Mouse (Mus musculus) right cerebral cortex, postnatal 4 days (tissue): Measurements from ENCODE around the gene Foxn3.

Experiments used
- DNase-seq: peaks from one replicate; pipeline ENCODE4 v3.0.0-alpha.2; 2022

The Foxn3 gene

DNA sequence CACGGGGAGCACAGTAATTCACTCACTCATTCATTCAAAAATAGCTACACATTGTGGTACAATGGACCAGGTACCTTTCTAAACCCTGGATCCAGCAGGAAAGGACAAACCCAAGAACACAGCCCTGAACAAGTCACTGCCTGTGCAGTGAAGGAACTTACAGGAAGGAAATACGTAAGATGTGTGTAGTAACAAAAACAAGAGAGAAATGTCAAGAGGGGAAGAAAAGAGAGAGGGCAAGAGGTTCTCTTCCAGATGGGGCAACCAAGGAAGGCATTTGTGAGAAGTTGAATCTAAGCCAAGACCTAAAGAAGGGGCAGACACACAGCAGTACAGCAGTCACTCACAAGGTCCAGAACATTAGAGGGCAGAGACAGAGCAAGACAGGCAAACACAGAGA is 243.5 kb downstream of the Foxn3 start:
- DNase-seq: no peak

DNA sequence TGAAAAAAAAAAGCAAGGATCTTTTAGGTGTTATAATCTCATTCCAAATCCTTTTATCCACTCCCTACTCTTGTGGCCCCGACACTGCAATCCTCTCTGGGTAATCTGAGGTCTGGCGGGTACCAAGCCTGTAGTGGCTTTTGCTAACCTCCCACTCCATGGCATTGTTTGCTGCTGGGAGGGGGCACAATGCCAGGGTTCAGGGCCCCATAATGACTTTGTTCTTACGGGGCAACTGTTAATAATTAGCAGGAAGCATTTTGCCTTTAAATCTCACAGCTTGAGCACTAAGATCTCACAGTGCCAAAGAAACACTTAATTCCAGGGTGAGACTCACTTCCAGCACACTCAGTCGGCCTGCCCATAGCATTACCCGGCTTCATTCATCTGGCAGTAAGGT is 244.2 kb downstream of the Foxn3 start:
- no peak for DNase-seq

GRCm38 (mm10) chr12:99315931-99316330 is 247.5 kb downstream of the Foxn3 start:
- no peak for DNase-seq

- DNase-seq: no peak
Observed at GRCm38 (mm10) chr12:99314817-99315216, 248.6 kb downstream of the Foxn3 start.

DNA sequence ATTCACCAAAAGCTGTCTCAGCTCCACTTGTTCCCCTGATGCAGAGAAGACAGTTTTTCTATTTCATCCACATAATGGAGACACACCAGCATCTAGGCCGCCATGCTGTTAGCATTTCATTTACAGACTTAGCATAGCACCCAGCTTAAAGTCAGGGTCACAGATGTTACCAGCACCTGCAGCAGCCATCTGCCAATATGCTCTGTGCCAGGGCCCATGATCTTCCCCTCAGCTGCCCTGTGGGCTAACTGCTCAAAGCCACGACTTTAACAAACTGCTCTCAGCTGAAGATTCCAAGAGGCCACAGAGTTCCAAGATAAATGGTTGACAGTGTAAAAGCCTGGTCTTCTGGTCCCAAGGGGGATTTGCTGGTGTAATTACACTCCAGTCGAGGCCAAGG is 252.1 kb downstream of the Foxn3 start:
- DNase-seq: no peak

GRCm38 (mm10) chr12:99309937-99310336 is 253.4 kb downstream of the Foxn3 start:
- DNase-seq: no peak

DNA sequence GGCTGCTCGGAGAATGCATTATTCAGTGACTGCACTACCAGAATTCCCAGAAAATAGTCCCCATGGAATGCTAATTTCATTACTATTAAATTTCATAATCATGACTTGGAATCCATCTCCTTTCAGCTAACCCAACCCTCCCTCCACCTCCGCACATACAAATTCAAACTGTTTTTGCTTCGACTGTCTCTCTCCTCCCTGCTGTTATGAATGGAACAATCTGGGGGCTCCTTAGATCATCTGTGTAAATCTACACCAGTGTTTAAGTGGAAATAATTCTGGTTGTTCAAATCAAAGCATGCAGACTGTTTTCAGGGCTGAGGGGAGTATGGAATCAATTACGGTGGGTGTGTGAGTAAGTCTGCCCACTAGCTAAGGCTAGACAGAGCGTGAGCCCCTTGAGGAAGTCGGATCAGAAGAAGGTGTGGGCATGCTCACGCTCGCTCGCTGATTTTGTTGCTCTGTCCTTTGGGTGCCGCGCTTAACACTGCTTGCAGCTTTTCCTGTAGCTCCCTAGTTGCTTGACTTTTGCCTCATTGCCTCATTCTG is 254.8 kb downstream of the Foxn3 start:
- DNase-seq: no peak

- DNase-seq: no peak
Observed at GRCm38 (mm10) chr12:99306536-99307204, 256.7 kb downstream of the Foxn3 start.

DNA sequence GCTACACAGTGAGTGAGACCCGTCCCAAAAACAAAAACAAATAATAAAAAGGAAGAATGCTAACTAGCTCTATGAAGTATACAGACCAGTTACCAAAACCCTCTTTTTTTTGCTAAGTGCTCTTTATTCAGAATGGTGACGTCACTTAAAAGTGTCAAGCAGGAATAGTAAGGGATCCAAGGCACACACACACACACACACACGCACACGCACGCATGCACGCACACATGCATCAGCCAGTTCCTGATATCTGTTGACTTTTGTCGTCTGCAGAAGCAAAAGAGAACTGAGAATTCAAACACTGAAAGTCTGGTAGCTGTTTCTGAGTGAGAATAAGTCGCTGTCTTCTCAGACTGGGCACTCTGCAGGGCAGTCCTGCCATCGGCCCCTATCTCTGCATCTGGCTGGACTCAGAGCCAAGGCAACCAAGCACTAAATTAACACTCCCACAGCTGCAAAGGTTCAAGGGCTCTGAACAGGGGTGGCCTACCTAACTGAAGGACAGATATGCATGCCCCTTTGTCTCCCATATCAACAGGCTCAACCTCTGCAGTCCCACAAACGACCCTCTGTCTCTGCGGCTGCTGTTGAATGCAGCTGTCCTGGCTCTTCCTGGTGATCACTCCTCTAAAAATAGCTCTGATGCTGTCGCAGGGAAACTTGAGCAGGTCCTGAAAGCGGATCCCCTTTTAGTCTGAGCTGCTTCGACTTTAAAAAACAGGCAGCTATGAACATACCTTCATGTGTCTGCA is 257.4 kb downstream of the Foxn3 start:
- DNase-seq: no peak

DNA sequence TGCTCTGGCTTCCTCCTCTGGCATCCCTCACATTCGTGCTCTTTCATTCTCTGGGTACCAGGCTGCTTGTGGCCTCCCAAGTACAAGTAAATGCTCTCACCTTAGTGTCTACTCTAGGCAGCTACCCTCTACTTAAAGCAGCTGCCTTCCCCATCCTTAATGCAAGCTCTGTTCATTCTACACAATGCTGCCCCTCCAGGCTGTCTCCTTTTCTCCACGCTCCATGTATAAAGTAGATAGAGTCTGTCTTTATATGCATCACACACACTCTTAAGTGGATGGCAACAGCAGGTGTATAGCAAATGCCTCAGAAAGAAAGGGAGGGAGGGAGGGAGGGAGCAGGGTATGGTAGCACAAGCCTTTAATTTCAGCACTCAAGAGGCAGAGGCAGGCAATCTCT is 258.1 kb downstream of the Foxn3 start:
- no peak for DNase-seq

- DNase-seq: no peak
Observed at GRCm38 (mm10) chr12:99304056-99304455, 259.3 kb downstream of the Foxn3 start.

- no peak for DNase-seq
Observed at GRCm38 (mm10) chr12:99303581-99303980, 259.8 kb downstream of the Foxn3 start.

DNA sequence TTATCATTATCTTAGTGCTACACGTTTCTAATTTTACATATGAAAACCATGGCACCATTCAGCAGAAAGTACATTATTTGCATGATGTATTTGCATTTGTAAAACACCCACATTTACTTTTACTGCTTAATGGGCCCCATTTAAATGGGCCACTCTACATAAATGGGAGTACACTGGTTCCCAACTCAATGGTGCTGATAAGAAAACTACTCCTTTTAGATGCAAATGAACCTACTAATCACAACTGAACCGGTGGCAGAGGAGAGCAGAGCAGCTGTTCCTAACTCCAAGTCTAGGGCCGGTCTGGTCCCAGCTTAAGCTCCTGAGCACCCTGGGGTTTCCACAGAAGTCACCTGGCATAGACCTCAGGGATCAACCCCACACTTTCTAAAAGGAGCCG is 263.5 kb downstream of the Foxn3 start:
- no peak for DNase-seq

DNA sequence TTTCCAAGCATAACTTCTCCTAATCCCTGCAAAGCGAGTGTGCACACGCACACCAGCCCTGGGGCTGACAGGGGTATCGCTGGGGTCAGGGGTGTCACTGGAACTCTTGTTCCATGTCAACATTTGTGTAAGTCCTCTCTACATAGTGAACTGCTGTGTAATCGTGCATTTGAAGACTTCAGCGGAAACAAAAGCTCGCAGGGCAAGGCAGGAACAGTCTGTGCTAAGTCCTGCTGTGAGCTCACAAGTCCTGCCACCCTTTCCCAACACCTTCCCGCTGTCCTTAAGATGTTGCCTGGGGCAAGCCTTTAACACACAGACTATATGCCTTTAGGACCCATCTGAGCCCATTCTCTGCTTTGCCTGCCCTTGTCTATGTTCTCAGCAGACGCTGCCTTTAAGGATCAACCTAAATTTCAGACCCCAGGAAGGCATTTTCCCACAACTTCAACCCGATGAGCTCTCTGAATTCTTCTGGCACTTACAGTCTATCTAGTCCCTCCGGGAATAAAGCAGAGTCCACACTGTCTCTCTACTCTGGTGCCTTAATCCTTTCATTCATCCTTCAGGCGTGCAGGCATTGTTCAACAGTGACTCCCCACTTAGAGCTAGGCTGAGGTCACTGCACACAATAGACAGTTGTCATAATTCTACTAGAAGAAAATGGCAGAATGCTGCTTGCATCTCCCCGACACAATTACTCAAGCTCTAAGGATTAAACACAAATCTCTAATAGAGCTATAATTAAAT is 264.4 kb downstream of the Foxn3 start:
- no peak for DNase-seq

- no peak for DNase-seq
Observed at GRCm38 (mm10) chr12:99298242-99298641, 265.1 kb downstream of the Foxn3 start.

DNA sequence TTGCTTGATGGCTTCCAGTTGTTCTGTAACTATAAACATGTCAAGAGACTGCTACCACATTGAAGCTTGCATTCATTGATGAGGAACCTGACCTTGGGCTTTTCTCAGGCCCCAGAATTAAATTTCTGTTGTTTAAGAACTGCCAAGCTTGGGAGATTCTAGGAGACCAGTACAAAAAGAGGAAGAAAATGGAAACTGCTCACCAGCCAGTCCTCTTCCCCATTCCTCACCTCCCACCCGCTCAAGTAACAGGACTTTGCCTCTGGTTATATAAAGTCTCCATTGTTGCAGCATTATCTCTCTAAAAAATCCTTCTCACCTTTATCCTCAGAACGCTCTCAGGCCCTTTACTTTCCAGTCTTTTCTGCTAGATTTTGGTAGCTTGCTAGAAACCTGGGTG is 265.6 kb downstream of the Foxn3 start:
- no peak for DNase-seq

GRCm38 (mm10) chr12:99293532-99293931 is 269.9 kb downstream of the Foxn3 start:
- DNase-seq: no peak

DNA sequence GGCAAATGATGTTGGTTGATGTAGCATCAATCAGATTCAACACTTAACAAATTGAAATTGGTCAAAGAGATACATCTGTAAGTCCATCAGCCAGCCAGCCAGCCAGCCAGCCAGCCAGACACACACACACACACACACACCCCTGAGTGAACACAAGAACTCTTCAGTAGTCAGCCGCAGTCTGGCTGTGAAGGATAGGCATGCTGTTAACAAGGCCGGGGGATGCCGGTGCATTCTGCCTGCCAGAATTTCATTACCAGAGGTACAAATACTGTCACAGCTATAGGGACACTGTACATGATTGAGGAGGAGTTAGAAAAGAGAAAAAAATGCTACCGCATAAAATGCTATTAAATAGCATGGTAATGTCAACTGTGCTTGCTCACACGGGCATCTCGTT is 271.2 kb downstream of the Foxn3 start:
- no peak for DNase-seq

- no peak for DNase-seq
Observed at GRCm38 (mm10) chr12:99287081-99287480, 276.3 kb downstream of the Foxn3 start.

DNA sequence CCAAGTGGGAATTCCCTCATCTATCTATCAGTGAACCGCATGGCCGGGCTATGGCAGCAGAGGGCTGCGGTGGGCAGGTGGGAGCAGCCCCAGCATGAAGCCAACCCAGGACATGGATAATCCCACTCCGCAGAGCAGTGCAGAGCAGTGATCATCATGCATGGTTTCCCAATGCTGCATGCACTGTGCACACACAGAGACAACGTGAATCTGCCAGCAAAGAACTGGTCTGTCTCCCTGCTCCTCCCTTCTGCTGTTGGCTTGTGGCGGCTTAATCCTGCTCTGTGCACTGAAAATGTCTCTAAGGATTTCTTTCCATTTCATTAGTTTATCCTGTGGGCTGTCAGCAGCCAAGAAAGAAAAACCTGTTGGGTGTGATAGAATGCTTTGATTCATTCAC is 276.7 kb downstream of the Foxn3 start:
- DNase-seq: no peak

DNA sequence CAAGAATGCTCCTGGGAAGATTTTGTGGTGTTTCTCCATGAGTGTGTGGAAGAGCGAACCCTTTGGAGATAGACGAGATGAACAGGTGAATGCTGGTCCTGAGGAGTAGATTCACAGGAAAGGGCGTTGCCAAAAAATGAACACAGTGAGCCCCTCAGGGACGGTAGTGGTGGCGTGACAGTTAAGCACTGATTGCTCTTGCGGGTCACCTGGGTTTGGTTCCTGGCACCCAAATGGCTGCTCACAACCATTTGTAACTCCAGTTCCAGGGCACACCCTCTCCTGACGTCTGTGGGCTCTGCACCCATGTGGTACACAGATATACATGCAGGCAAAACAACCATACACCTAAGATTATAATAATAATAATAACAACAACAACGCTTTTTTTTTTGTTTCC is 277.7 kb downstream of the Foxn3 start:
- no peak for DNase-seq

GRCm38 (mm10) chr12:99285199-99285598 is 278.2 kb downstream of the Foxn3 start:
- no peak for DNase-seq

GRCm38 (mm10) chr12:99284419-99285069 is 278.8 kb downstream of the Foxn3 start:
- no peak for DNase-seq
